Mouse (Mus musculus): ENCODE measurements around the gene Gm4565.
"Not testable (repeated sequence)": the region's sequence is repeated elsewhere in the genome, so short reads cannot be mapped to it uniquely, and the experiment has no call there.

The Gm4565 gene

DNA sequence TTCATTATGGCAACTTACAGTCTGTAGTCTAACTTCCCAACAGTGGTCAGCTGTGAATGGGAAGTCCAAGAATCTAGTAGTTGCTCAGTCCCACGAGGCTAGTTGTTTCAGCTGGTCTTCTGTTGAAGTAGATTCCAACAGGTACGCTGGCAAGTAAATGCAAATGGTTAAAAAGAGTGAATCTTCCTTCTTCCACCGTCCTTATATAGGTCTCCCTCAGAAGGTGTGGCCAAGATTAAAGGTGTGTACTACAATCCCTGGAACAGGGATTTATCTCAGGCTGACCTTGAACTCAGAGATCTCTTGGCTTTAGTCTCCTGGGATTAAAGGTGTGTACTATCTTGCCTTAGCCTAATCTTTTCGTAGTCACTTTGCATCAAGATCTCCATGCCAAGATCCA lies at the start of gene Gm4565:
Gene Gm4565 (minus strand): TSS at position 101 of the 400 bp plus-strand sequence.
- not testable (repeated sequence) for DNase-seq (ENCODE audit: low spot score)

DNA sequence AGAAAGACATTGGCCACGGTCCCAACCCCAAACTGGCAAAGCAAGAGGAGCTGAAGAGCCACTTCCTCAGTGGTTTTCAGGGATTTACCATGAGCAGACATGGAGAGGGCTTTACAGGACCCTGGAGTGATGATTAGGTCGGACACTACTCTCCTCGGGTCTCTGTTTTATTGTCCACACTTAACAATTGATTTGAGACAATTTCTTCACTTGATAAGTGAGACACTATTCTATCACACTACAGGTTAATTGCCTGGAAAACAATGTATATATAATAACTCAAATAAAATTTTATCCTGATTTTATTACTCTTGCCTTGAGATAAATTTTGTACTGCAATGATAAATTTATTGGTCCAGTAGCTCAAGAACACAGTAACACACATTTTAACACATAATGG lies 22.7 kb downstream of the Gm4565 start, which contains the start of gene Gm4201:
Gene Gm4201 (minus strand): TSS at position 101 of the 400 bp plus-strand sequence.
- not testable (repeated sequence) for DNase-seq (ENCODE audit: low spot score)

DNA sequence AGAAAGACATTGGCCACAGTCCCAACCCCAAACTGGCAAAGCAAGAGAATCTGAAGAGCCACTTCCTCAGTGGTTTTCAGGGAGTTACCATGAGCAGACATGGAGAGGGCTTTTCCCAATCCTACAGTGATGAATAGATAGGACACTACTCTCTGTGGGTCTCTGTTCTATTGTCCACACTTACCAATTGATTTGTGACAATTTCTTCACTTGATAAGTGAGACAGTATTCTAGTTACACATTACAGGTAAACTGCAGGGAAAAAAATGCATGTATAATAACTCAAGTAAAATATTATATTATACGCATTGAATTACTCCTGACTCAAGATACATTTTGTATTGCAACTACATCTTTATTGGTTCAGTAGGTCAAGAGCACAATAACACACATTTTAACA lies 53.1 kb downstream of the Gm4565 start, which contains the start of gene Gm8677:
Gene Gm8677 (minus strand): TSS at position 101 of the 400 bp plus-strand sequence.
- DNase-seq (ENCODE audit: low spot score): not testable (repeated sequence)
